Mouse (Mus musculus) liver, embryonic 14.5 days (tissue): Measurements from ENCODE around the gene Tcl1b2.
"Not testable (repeated sequence)": the region's sequence is repeated elsewhere in the genome, so short reads cannot be mapped to it uniquely, and the experiment has no call there.

Source experiments
- CTCF ChIP-seq: IDR thresholded peaks from 2 replicates; pipeline ENCODE4 v1.5.1; 2016; ENCODE audit warnings: antibody characterized with exemption, low read depth, control low read depth
- EP300 ChIP-seq: IDR thresholded peaks from 2 replicates; pipeline ENCODE4 v1.6.1; 2016; ENCODE audit warnings: antibody characterized with exemption, low read depth

DNA sequence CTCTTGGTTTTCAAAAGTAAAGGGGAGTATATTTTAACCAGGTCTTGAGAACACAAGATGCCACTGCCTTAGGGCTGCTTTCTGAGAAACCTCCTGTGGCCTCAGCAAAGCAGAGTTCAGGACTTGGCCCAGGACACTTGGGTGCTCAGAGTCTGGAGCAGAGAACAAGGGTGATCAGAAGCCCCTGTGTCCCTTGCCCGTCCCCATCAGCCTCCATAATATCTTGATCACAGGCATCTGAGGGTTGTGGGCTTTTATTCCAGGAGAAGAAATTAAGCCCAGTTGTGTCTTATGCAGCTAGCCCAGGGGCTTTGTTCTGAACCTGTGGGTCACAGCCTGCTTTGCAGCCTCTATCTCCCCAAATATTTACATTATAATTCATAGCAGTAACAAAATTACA lies 55.8 kb downstream of the Tcl1b2 start, which contains the start of gene Tcl1b4:
- not testable (repeated sequence) for TF ChIP-seq CTCF, EP300
